Mouse (Mus musculus): ENCODE data around the gene Grn. TPM values are rescaled to one million over a fixed set of nuclear protein-coding genes. Genes with fewer than 3 reads are reported as not detected.

The Grn gene
- total RNA-seq, 2 experiments from 2014 or later = 82.0 to 98.0 TPM

- DNase-seq = no peak
These were observed 49.5 kb downstream of the Grn start for GRCm38 (mm10) chr11:102479581-102479980.

- DNase-seq = no peak
These were observed 50.0 kb downstream of the Grn start for GRCm38 (mm10) chr11:102480111-102480510.

- no peak for DNase-seq
These were observed 50.8 kb downstream of the Grn start for GRCm38 (mm10) chr11:102480897-102481296.

GRCm38 (mm10) chr11:102481779-102482178 lies 51.7 kb downstream of the Grn start:
- DNase-seq = no peak

Small RNA genes within 50 kb of the gene (microRNA-seq; reads per million reads assigned to microRNA genes)
- 0 reads per million in 2 experiments for gene Mir6930

Other genes starting within 250 kb of the Grn start
- gene Lsm12, start 245.0 kb upstream of the Grn start, total RNA-seq (2021) = 10 to 100 TPM; 45.5 to 50.6 TPM
- 10 to 100 TPM; 54.5 to 56.6 TPM for gene G6pc3, start 240.7 kb upstream of the Grn start, total RNA-seq (2021)
- gene Hdac5, start 200.1 kb upstream of the Grn start, total RNA-seq (2021) = 100 to 1,000 TPM; 115 to 117 TPM
- under 1 TPM; 0.22 to 0.28 TPM for gene BC030867, start 181.4 kb upstream of the Grn start, total RNA-seq (2021)
- 1 to 10 TPM; 1.2 TPM for gene Asb16, start 161.6 kb upstream of the Grn start, total RNA-seq (2021)
- gene Tmub2, start 145.4 kb upstream of the Grn start, total RNA-seq (2021) = 10 to 100 TPM; 24.4 to 26.7 TPM
- gene Atxn7l3, start 133.7 kb upstream of the Grn start, total RNA-seq (2021) = 10 to 100 TPM; 19.2 to 22.6 TPM
- 10 to 100 TPM; 49.2 to 49.9 TPM for gene Ubtf, start 110.6 kb upstream of the Grn start, total RNA-seq (2021)
- gene Slc4a1, start 64.1 kb upstream of the Grn start, total RNA-seq (2021) = 1 to 10 TPM; 1.4 to 2.3 TPM
- under 1 TPM in 1 of 2 experiments, not detected in 1; 0.64 TPM for gene Rundc3a, start 36.9 kb upstream of the Grn start, total RNA-seq (2021)
- gene Slc25a39, start 22.4 kb upstream of the Grn start, total RNA-seq (2021) = 100 to 1,000 TPM; 187 to 194 TPM
- 1 to 10 TPM; 3.4 to 4.8 TPM for gene Fam171a2, start 17.4 kb downstream of the Grn start, total RNA-seq (2021)
- gene Itga2b, start 39.8 kb downstream of the Grn start, total RNA-seq (2021) = 1 to 10 TPM; 4.1 to 4.4 TPM
- 10 to 100 TPM; 17.3 to 18.6 TPM for gene Gpatch8, start 126.1 kb downstream of the Grn start, total RNA-seq (2021)
- gene Gm11627, start 149.1 kb downstream of the Grn start, total RNA-seq (2021) = 1 to 10 TPM; 1.1 to 1.2 TPM
- 1 to 10 TPM; 2.0 to 2.2 TPM for gene Fzd2, start 174.1 kb downstream of the Grn start, total RNA-seq (2021)
- gene Meioc, start 233.4 kb downstream of the Grn start, total RNA-seq (2021) = not detected